In the genomic region with DNA sequence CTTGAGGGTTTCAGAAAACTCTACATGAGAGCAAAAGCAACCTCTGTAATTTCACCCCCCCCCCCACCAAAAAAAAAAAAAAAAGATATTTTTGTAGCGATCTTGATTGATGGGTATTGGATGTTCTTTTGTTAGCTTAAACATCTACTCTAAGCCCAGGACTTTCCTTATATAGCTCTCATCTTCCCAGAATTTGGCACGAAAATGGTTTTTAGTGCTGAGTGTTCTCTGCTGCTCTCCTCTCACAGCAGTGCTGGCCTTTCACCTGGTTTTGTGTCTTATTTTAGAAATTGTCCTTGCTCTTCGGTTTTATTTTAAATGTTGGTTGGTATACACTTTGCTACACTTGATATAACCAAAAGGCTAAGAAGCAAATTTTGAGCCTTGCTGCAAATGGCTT, we compare ENCODE assay signal across 17 mouse cellular contexts.
DNase-seq lines count a peak whose midpoint lies in the region; ATAC-seq and TF ChIP-seq lines count a peak whose summit lies in the region.
"Had no signal": no experiment of that assay in that cellular context is flagged by ENCODE, and none has a peak within 500 bp of the region (broad histone marks: within the 10 kb centered on the region; RNA-seq: fewer than 3 reads in every experiment).

No protein-coding gene starts in this region.

- no peak overlapping the region for H3K4me2 ChIP-seq in lung, embryonic 15.5 days
- H3K4me2 ChIP-seq in heart, embryonic 15.5 days: peak overlapping the region; percentile 29; the same call in 1 of the 2 replicates
- H3K4me2 ChIP-seq in stomach, postnatal 0 days (replicated peaks; ENCODE audit: low read depth): no peak overlapping the region
- no peak overlapping the region for H3K4me2 ChIP-seq in midbrain, embryonic 15.5 days
- H3K4me2 ChIP-seq: limb, embryonic 12.5 days; liver, embryonic 15.5 days; neural tube, embryonic 12.5 days had no signal

- no peak for TF ChIP-seq POLR2A in heart, adult 2 months (IDR thresholded peaks at IDR 0.05; ENCODE audit: insufficient read depth, low read depth, low read length)
- TF ChIP-seq POLR2A in lung, adult 2 months (IDR thresholded peaks at IDR 0.05; ENCODE audit: borderline replicate concordance, extremely low read depth, low read depth, low read length): no peak

- intact Hi-C loops in heart, adult 2 months (cut with DNase I): loop anchor here (5.0 kb wide), 1 partner anchor 46 kb away; no protein-coding TSS in a partner anchor

- no peak for TF ChIP-seq CTCF in heart, adult 2 months (IDR thresholded peaks at IDR 0.05)
- TF ChIP-seq CTCF in lung, adult 2 months (IDR thresholded peaks at IDR 0.05; ENCODE audit: insufficient read depth, low read length): no peak
- no peak for TF ChIP-seq CTCF in stomach, postnatal 0 days (IDR thresholded peaks at IDR 0.05; ENCODE audit: low read depth)

- TF ChIP-seq EP300 in heart, adult 2 months (IDR thresholded peaks at IDR 0.05; ENCODE audit: insufficient read depth, low read depth, low read length): no peak
- no peak for TF ChIP-seq EP300 in stomach, postnatal 0 days (optimal IDR thresholded peaks at IDR 0.05)

- H3K27me3 ChIP-seq in heart, adult 2 months (ENCODE audit: control insufficient read depth, insufficient read depth, low read length): no peaks in the 10 kb centered on the region
- H3K27me3 ChIP-seq in lung, embryonic 15.5 days: no peaks in the 10 kb centered on the region
- H3K27me3 ChIP-seq in heart, embryonic 15.5 days: no peaks in the 10 kb centered on the region
- no peaks in the 10 kb centered on the region for H3K27me3 ChIP-seq in stomach, postnatal 0 days (ENCODE audit: control insufficient read depth, insufficient read depth, low read length)
- H3K27me3 ChIP-seq in midbrain, embryonic 15.5 days (replicated peaks): no peaks in the 10 kb centered on the region
- H3K27me3 ChIP-seq: limb, embryonic 12.5 days; liver, embryonic 15.5 days; neural tube, embryonic 12.5 days had no signal

- peak; percentile 64; the same call in 1 of the 2 replicates for ATAC-seq in lung, embryonic 15.5 days (ENCODE audit: borderline replicate concordance, extremely low read depth, low FRiP score, low TSS enrichment)
- ATAC-seq in heart, embryonic 15.5 days (replicated peaks; ENCODE audit: insufficient number of reproducible peaks, insufficient read depth, low FRiP score, low read depth): no peak
- ATAC-seq in stomach, postnatal 0 days (ENCODE audit: low FRiP score, low TSS enrichment): peak; percentile 76; the same call in 1 of the 2 replicates
- ATAC-seq in midbrain, embryonic 15.5 days (replicated peaks): no peak

- H3K79me2 ChIP-seq in heart, adult 2 months (replicated peaks; ENCODE audit: control insufficient read depth, insufficient read depth, low read length): no peaks in the 10 kb centered on the region

- WGBS in heart, adult 2 months: 23% methylated on average over 3 of the region's 3 CpGs
- 44% methylated on average over 3 of the region's 3 CpGs for whole genome bisulfite sequencing in lung, embryonic 15.5 days
- WGBS in lung, adult 2 months: 46% methylated on average over 3 of the region's 3 CpGs
- 44% methylated on average over 3 of the region's 3 CpGs for WGBS in heart, embryonic 15.5 days
- WGBS in stomach, postnatal 0 days: 38% methylated on average over 3 of the region's 3 CpGs
- 86% methylated on average over 3 of the region's 3 CpGs for WGBS in midbrain, embryonic 15.5 days

- H3K27ac ChIP-seq in heart, adult 2 months: peak overlapping the region; percentile 83
- peak overlapping the region; percentile 8; the same call in 1 of the 2 replicates for H3K27ac ChIP-seq in lung, embryonic 15.5 days
- H3K27ac ChIP-seq in heart, embryonic 15.5 days: peak overlapping the region; percentile 55
- no peak overlapping the region for H3K27ac ChIP-seq in stomach, postnatal 0 days (replicated peaks)
- H3K27ac ChIP-seq in midbrain, embryonic 15.5 days: no peak overlapping the region
- H3K27ac ChIP-seq: forebrain, embryonic 10.5 days; hindbrain, embryonic 10.5 days; limb, embryonic 12.5 days; liver, embryonic 15.5 days; neural tube, embryonic 12.5 days had no signal

- peaks cover 3% of the 10 kb centered on the region for H3K36me3 ChIP-seq in heart, adult 2 months (ENCODE audit: control insufficient read depth, insufficient read depth, low read length)
- no peaks in the 10 kb centered on the region for H3K36me3 ChIP-seq in lung, embryonic 15.5 days
- H3K36me3 ChIP-seq in heart, embryonic 15.5 days: no peaks in the 10 kb centered on the region
- H3K36me3 ChIP-seq in stomach, postnatal 0 days (ENCODE audit: control insufficient read depth, insufficient read depth, low read length): no peaks in the 10 kb centered on the region
- H3K36me3 ChIP-seq in midbrain, embryonic 15.5 days (replicated peaks): no peaks in the 10 kb centered on the region
- H3K36me3 ChIP-seq: limb, embryonic 12.5 days; neural tube, embryonic 12.5 days had no signal

- H3K9me3 ChIP-seq in lung, embryonic 15.5 days: no peaks in the 10 kb centered on the region
- no peaks in the 10 kb centered on the region for H3K9me3 ChIP-seq in heart, embryonic 15.5 days (replicated peaks)
- no peaks in the 10 kb centered on the region for H3K9me3 ChIP-seq in stomach, postnatal 0 days (ENCODE audit: control insufficient read depth, low read length)
- H3K9me3 ChIP-seq in midbrain, embryonic 15.5 days: no peaks in the 10 kb centered on the region
- H3K9me3 ChIP-seq: liver, embryonic 15.5 days had no signal

- DNase-seq in heart, adult 2 months: no peak
- no peak for DNase-seq in heart, postnatal 4 days
- no peak for DNase-seq in lung, adult 2 months
- no peak for DNase-seq in stomach, postnatal 0 days (ENCODE audit: low spot score)
- DNase-seq in right cerebral cortex, postnatal 4 days: no peak
- DNase-seq: adrenal gland, postnatal 25 days; cerebellum, postnatal 25 days; gastrocnemius, postnatal 14 days; thymus, postnatal 36 days had no signal

- no peak overlapping the region for H3K9ac ChIP-seq in heart, adult 2 months (ENCODE audit: low read depth, low read length)
- no peak overlapping the region for H3K9ac ChIP-seq in lung, embryonic 15.5 days
- H3K9ac ChIP-seq in heart, embryonic 15.5 days: no peak overlapping the region
- H3K9ac ChIP-seq in stomach, postnatal 0 days (ENCODE audit: low read length): no peak overlapping the region
- no peak overlapping the region for H3K9ac ChIP-seq in midbrain, embryonic 15.5 days
- H3K9ac ChIP-seq: limb, embryonic 12.5 days; liver, embryonic 15.5 days; neural tube, embryonic 12.5 days had no signal

- peaks cover 2% of the 10 kb centered on the region for H3K4me1 ChIP-seq in heart, adult 2 months (ENCODE audit: control insufficient read depth, insufficient read depth, low read length)
- H3K4me1 ChIP-seq in lung, embryonic 15.5 days: no peaks in the 10 kb centered on the region
- no peaks in the 10 kb centered on the region for H3K4me1 ChIP-seq in lung, adult 2 months (ENCODE audit: control insufficient read depth, insufficient read depth, low read length)
- H3K4me1 ChIP-seq in heart, embryonic 15.5 days (replicated peaks): peaks cover 9% of the 10 kb centered on the region
- H3K4me1 ChIP-seq in stomach, postnatal 0 days (replicated peaks; ENCODE audit: control insufficient read depth, insufficient read depth): no peaks in the 10 kb centered on the region
- no peaks in the 10 kb centered on the region for H3K4me1 ChIP-seq in midbrain, embryonic 15.5 days
- H3K4me1 ChIP-seq: forebrain, embryonic 10.5 days; hindbrain, embryonic 10.5 days; limb, embryonic 12.5 days; neural tube, embryonic 12.5 days had no signal

- no peak overlapping the region for H3K4me3 ChIP-seq in heart, adult 2 months
- H3K4me3 ChIP-seq in lung, embryonic 15.5 days: no peak overlapping the region
- no peak overlapping the region for H3K4me3 ChIP-seq in lung, adult 2 months (replicated peaks; ENCODE audit: extremely low read depth, low read depth, low read length)
- H3K4me3 ChIP-seq in heart, embryonic 15.5 days: no peak overlapping the region
- no peak overlapping the region for H3K4me3 ChIP-seq in stomach, postnatal 0 days (ENCODE audit: low read depth, low read length)
- H3K4me3 ChIP-seq in midbrain, embryonic 15.5 days: no peak overlapping the region
- H3K4me3 ChIP-seq: forebrain, embryonic 10.5 days; hindbrain, embryonic 10.5 days; limb, embryonic 12.5 days; liver, embryonic 15.5 days; neural tube, embryonic 12.5 days had no signal

Comparison
In these comparisons a context has a peak if more than half of its experiments do, and no peak if none do; other contexts are left out.
1. H3K27ac ChIP-seq: peak in heart, adult 2 months (single experiment), lung, embryonic 15.5 days (single experiment) and heart, embryonic 15.5 days (single experiment); none in stomach, postnatal 0 days (single experiment) and midbrain, embryonic 15.5 days (single experiment).
2. ATAC-seq: peak in lung, embryonic 15.5 days (single experiment) and stomach, postnatal 0 days (single experiment); none in heart, embryonic 15.5 days (single experiment) and midbrain, embryonic 15.5 days (single experiment).